Mouse (Mus musculus) kidney, embryonic 16.5 days (tissue): ENCODE measurements around the gene Bcl2l13. TPM values are rescaled to one million over a fixed set of nuclear protein-coding genes. Genes with fewer than 3 reads are reported as not detected.
A peak's percentile ranks its signal among the peaks of the same experiment; 100 is the strongest.
"Not testable (repeated sequence)": the region's sequence is repeated elsewhere in the genome, so short reads cannot be mapped to it uniquely, and the experiment has no call there.

ENCODE experiments used
- ATAC-seq: fragments of 200-750 bp; cut with Nextera tagmentation; 2 replicates; pipeline ENCODE4 v1.8.0; 2017; ENCODE audit warnings: moderate TSS enrichment; ENCODE audit not compliant: low FRiP score, low TSS enrichment
- H3K27ac ChIP-seq: fragments of 300-500 bp; sonication (generic); 2 replicates; pipeline ENCODE4 v1.5.1; 2014; ENCODE audit warnings: low read length
- H3K27me3 ChIP-seq: fragments of 300-500 bp; sonication (generic); 2 replicates; pipeline ENCODE4 v1.6.1; 2014; ENCODE audit warnings: low read length, control low read depth, mixed read lengths; ENCODE audit not compliant: insufficient read depth
- H3K36me3 ChIP-seq: fragments of 300-500 bp; sonication (generic); 2 replicates; pipeline ENCODE4 v1.6.1; 2014; ENCODE audit warnings: low read length, control low read depth, mixed read lengths; ENCODE audit not compliant: insufficient read depth
- H3K4me1 ChIP-seq: fragments of 300-500 bp; sonication (generic); 2 replicates; pipeline ENCODE4 v1.6.1; 2014; ENCODE audit warnings: low read length, control low read depth, mixed read lengths; ENCODE audit not compliant: insufficient read depth
- H3K4me2 ChIP-seq: fragments of 300-500 bp; sonication (generic); replicated peaks from 2 replicates; pipeline ENCODE4 v1.6.1; 2014; ENCODE audit warnings: low read depth, low read length
- H3K4me3 ChIP-seq: fragments of 300-500 bp; sonication (generic); 2 replicates; pipeline ENCODE4 v1.5.1; 2014; ENCODE audit warnings: mild to moderate bottlenecking, low read length
- H3K9ac ChIP-seq: fragments of 300-500 bp; sonication (generic); replicated peaks from 2 replicates; pipeline ENCODE4 v1.6.1; 2014; ENCODE audit warnings: low read length
- H3K9me3 ChIP-seq: fragments of 300-500 bp; sonication (generic); 2 replicates; pipeline ENCODE4 v1.6.1; 2016; ENCODE audit warnings: low read length, control low read depth
- WGBS: fragments of 180-500 bp; shearing (Covaris S2); extraction: QIAGEN DNeasy Blood & Tissue Kit; methylation state at CpG from one replicate; pipeline ENCODE4 v1.1.7; 2014; 5-methylcytosine and 5-hydroxymethylcytosine counted together
- polyA plus RNA-seq: library from polyadenylated mRNA; unstranded; fragments of >200 nt; fragmentation: Nextera tagmentation; extraction: Ambion mirVana; gene quantifications from 2 replicates; pipeline ENCODE4 v1.2.1, GENCODE M21; 2015

Gene Bcl2l13
- polyA plus RNA-seq, 1 experiment from 2014 or later = 35.7 TPM

DNA sequence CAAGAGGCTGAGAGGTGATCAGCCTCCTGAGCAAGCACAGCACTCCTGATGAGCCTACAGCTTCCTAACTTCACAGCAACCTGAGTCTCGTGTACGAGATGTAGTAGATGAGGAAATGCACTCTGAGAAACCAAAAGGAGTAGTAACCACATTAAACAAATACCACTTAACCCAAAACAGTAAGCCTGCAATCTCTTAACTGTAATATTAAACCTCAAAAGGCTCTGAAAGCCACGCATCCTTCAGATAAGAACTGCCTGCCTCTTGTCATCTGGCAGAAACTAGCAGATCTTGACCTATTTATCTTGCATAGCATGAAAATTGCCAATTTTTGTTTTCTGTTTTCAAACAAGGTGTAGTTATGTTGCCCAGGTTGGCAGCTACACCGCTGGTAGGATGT is 37.1 kb upstream of the Bcl2l13 start:
- 88% methylated on average over 4 of the region's 4 CpGs for WGBS
- peaks cover 79% of the 10 kb centered on the region for H3K36me3 ChIP-seq
- no peak overlapping the region for H3K4me3 ChIP-seq
- no peaks in the 10 kb centered on the region for H3K27me3 ChIP-seq
- no peak overlapping the region for H3K4me2 ChIP-seq
- H3K9me3 ChIP-seq = no peaks in the 10 kb centered on the region
- no peak overlapping the region for H3K27ac ChIP-seq
- ATAC-seq = no peak
- no peak overlapping the region for H3K9ac ChIP-seq
- no peaks in the 10 kb centered on the region for H3K4me1 ChIP-seq

- H3K27ac ChIP-seq = no peak overlapping the region
- H3K36me3 ChIP-seq = peaks cover 77% of the 10 kb centered on the region
- 91% methylated on average over 4 of the region's 4 CpGs for whole genome bisulfite sequencing
- H3K9me3 ChIP-seq = no peaks in the 10 kb centered on the region
- H3K4me3 ChIP-seq = no peak overlapping the region
- no peaks in the 10 kb centered on the region for H3K4me1 ChIP-seq
- no peak for ATAC-seq
- H3K9ac ChIP-seq = no peak overlapping the region
- no peak overlapping the region for H3K4me2 ChIP-seq
- H3K27me3 ChIP-seq = no peaks in the 10 kb centered on the region
Observed at GRCm38 (mm10) chr6:120799581-120800041, 36.4 kb upstream of the Bcl2l13 start.

GRCm38 (mm10) chr6:120806999-120807737 is 28.8 kb upstream of the Bcl2l13 start:
- 81% methylated on average over 5 of the region's 5 CpGs for WGBS
- H3K4me3 ChIP-seq = no peak overlapping the region
- no peaks in the 10 kb centered on the region for H3K9me3 ChIP-seq
- H3K27ac ChIP-seq = no peak overlapping the region
- H3K9ac ChIP-seq = no peak overlapping the region
- H3K4me2 ChIP-seq = no peak overlapping the region
- H3K36me3 ChIP-seq = peaks cover 70% of the 10 kb centered on the region
- ATAC-seq = no peak
- no peaks in the 10 kb centered on the region for H3K27me3 ChIP-seq
- no peaks in the 10 kb centered on the region for H3K4me1 ChIP-seq

GRCm38 (mm10) chr6:120807738-120808081 is 28.3 kb upstream of the Bcl2l13 start:
- Histone ChIP-seq H3K27ac (no peak overlapping the region), H3K27me3 (no peaks in the 10 kb centered on the region), H3K4me3 (no peak overlapping the region), H3K4me2 (no peak overlapping the region), H3K9ac (no peak overlapping the region), H3K36me3 (peaks cover 65% of the 10 kb centered on the region), H3K4me1 (no peaks in the 10 kb centered on the region), H3K9me3 (no peaks in the 10 kb centered on the region)
- WGBS = 93% methylated on average over 4 of the region's 4 CpGs
- ATAC-seq = no peak

GRCm38 (mm10) chr6:120811999-120812398 is 24.0 kb upstream of the Bcl2l13 start:
- not testable (repeated sequence) for H3K4me1 ChIP-seq, H3K27ac ChIP-seq, H3K27me3 ChIP-seq, H3K4me2 ChIP-seq, H3K4me3 ChIP-seq, H3K9me3 ChIP-seq, ATAC-seq, H3K9ac ChIP-seq
- over 99% methylated on average over 6 of the region's 10 CpGs for WGBS
- peaks cover 33% of the 10 kb centered on the region for H3K36me3 ChIP-seq

DNA sequence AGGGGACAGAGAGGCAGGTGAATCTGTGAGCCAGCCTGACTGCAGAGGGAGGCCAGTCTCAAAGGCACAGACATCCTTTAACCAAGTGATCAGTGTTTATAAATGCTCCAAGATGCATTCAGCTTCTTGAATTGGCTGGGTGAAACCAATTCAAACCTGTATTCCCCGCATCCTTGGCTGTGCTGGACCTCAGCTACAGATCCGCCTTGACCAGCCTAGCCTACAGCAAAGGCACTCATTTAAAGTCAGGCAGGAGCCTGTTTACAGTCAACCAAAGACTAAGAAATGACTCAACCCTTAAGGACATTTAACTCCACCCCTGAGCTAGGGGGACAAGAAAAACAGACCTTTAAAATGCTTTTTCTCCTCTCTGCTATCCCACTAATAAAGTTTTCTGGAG is 16.7 kb upstream of the Bcl2l13 start:
- Histone ChIP-seq H3K4me2 (no peak overlapping the region), H3K27me3 (no peaks in the 10 kb centered on the region), H3K27ac (no peak overlapping the region), H3K9me3 (peaks cover 7% of the 10 kb centered on the region), H3K4me3 (no peak overlapping the region), H3K4me1 (peaks cover 10% of the 10 kb centered on the region), H3K36me3 (peaks cover 19% of the 10 kb centered on the region), H3K9ac (no peak overlapping the region)
- ATAC-seq = no peak
- 86% methylated on average over 2 of the region's 2 CpGs for WGBS

DNA sequence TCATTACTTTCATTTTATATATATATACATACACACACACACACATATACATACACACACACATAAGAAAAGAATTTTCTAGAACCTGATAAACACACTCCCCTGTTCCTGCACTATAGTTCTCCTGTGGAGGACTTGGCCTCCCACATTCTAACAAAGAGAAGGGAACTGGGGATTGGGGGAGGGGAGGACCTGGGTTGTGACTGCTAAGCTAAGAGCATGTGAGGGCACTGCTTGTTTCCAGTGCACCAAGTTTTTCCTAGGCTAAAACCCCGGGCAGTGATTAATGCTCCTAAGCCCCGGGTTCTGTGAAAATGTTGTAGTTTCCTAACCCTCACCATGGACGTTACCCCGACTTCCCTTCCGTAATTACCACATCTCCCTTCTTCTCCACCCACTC is 15.9 kb upstream of the Bcl2l13 start:
- H3K27ac ChIP-seq = no peak overlapping the region
- H3K36me3 ChIP-seq = peaks cover 19% of the 10 kb centered on the region
- no peak for ATAC-seq
- H3K4me1 ChIP-seq = peaks cover 10% of the 10 kb centered on the region
- no peak overlapping the region for H3K4me2 ChIP-seq
- H3K9me3 ChIP-seq = peaks cover 7% of the 10 kb centered on the region
- no peak overlapping the region for H3K9ac ChIP-seq
- H3K4me3 ChIP-seq = no peak overlapping the region
- H3K27me3 ChIP-seq = no peaks in the 10 kb centered on the region
- WGBS = 90% methylated on average over 5 of the region's 5 CpGs

DNA sequence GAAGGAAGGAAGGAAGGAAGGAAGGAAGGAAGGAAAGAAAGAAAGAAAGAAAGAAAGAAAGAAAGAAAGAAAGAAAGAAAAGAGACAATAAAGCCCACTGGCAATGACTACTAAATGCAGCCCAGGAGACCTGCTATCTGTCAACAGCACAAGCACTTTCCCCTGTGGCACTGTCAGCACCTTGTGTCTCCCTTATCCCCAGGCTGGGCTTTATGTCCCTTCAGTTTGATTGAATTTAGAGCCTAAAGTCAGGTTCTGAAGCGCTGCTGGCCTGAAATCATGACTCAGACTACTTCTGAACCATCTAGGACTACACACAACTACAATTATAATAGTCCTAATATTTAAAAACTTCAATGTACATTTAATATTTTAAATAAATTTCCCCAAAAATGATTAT is 15.1 kb upstream of the Bcl2l13 start:
- Histone ChIP-seq H3K4me1 (peaks cover 10% of the 10 kb centered on the region), H3K4me3 (peak overlapping the region; percentile 99), H3K9me3 (peaks cover 7% of the 10 kb centered on the region), H3K4me2 (peak overlapping the region; percentile 72), H3K9ac (no peak overlapping the region; the same call in 1 of the 2 replicates), H3K27me3 (no peaks in the 10 kb centered on the region), H3K36me3 (peaks cover 19% of the 10 kb centered on the region), H3K27ac (no peak overlapping the region)
- 82% methylated on average over 1 of the region's 1 CpGs for WGBS
- ATAC-seq = no peak

DNA sequence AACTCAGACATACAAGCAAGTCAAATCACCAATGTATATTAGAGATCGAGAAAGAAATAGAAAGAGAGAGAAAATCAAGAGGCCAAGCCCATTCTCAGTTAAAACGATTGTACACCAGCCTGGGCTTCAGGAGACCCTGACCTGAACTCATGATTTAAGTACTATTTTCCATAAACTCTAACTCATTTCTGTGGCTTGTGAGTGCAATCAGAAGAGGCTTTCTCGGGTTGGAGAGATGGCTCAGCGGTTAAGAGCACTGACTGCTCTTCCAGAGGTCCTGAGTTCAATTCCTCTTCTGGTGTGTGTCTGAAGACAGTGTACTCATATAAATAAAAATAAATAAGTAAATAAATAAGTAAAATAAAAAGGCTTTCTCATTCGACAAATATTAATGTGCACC is 14.3 kb upstream of the Bcl2l13 start:
- no peak for ATAC-seq
- Histone ChIP-seq H3K4me2 (peak overlapping the region; percentile 72), H3K9ac (peak overlapping the region; percentile 92), H3K4me1 (peaks cover 10% of the 10 kb centered on the region), H3K9me3 (peaks cover 7% of the 10 kb centered on the region), H3K27me3 (no peaks in the 10 kb centered on the region), H3K36me3 (peaks cover 19% of the 10 kb centered on the region), H3K27ac (no peak overlapping the region), H3K4me3 (peak overlapping the region; percentile 99)
- 48% methylated on average over 5 of the region's 5 CpGs for WGBS

GRCm38 (mm10) chr6:120822307-120822928 is 13.6 kb upstream of the Bcl2l13 start, which contains the start of gene Atp6v1e1:
TSS of gene Atp6v1e1 (minus strand) at chr6:120822793.
- H3K9me3 ChIP-seq = peaks cover 4% of the 10 kb centered on the region
- peak; percentile 99 for ATAC-seq
- under 1% methylated on average over 40 of the region's 41 CpGs for WGBS

More at GRCm38 (mm10) chr6:120822307-120822928, 13.6 kb upstream of the Bcl2l13 start, which contains the start of gene Atp6v1e1:
- H3K4me2 ChIP-seq = peak within 1 kb of the TSS; percentile 72
- H3K36me3 ChIP-seq = peaks cover 16% of the 10 kb centered on the region
- peak within 1 kb of the TSS; percentile 92 for H3K9ac ChIP-seq
- H3K4me3 ChIP-seq = peak within 1 kb of the TSS; percentile 99
- peak within 1 kb of the TSS; percentile 97 for H3K27ac ChIP-seq
- H3K4me1 ChIP-seq = peaks cover 10% of the 10 kb centered on the region
- no peaks in the 10 kb centered on the region for H3K27me3 ChIP-seq
